Mouse (Mus musculus) MEL (cell line): Measurements from ENCODE around the gene Negr1.

ENCODE experiments used
- CTCF ChIP-seq, 3 experiments: IDR thresholded peaks in 2 of 3; conservative IDR thresholded peaks in 1 of 3; 2 replicates each; pipeline ENCODE4 v1.5.1; 2011 to 2012; ENCODE audit warnings: low read length in 3 of 3, low read depth in 2 of 3, mild to moderate bottlenecking in 2 of 3, improper control_type of control experiment in 1 of 3, inconsistent platforms in 1 of 3, mixed read lengths in 1 of 3, moderate library complexity in 1 of 3; ENCODE audit not compliant: control insufficient read depth in 1 of 3, insufficient read depth in 1 of 3, poor library complexity in 1 of 3, severe bottlenecking in 1 of 3
- MAFK ChIP-seq: IDR thresholded peaks from 2 replicates; pipeline ENCODE4 v1.6.1; 2011; ENCODE audit warnings: low read depth, mild to moderate bottlenecking, low read length, improper control_type of control experiment, borderline replicate concordance
- USF2 ChIP-seq, 2 experiments: IDR thresholded peaks; 2 replicates each; pipeline ENCODE4 v1.6.1; 2011 to 2012; ENCODE audit warnings: improper control_type of control experiment in 2 of 2, low read length in 2 of 2, borderline replicate concordance in 1 of 2, inconsistent platforms in 1 of 2, low read depth in 1 of 2, mild to moderate bottlenecking in 1 of 2; ENCODE audit not compliant: insufficient read depth in 1 of 2

- TF ChIP-seq MAFK, result no peak
- no peak for TF ChIP-seq USF2 (IDR thresholded peaks at IDR 0.05; ENCODE audit: borderline replicate concordance in 1 of 2, insufficient read depth in 1 of 2, low read depth in 1 of 2, low read length in 2 of 2)
- TF ChIP-seq CTCF (IDR thresholded peaks at IDR 0.05 in 2 of 3, conservative IDR thresholded peaks at IDR 0.05 in 1 of 3; ENCODE audit: control insufficient read depth in 1 of 3, insufficient read depth in 1 of 3, low read depth in 2 of 3, low read length in 3 of 3, poor library complexity in 1 of 3, severe bottlenecking in 1 of 3), result no peak
These were observed 192.3 kb downstream of the Negr1 start for GRCm38 (mm10) chr3:156753780-156754373.
